Mouse (Mus musculus): ENCODE data around the gene Krtap6-2. TPM values are rescaled to one million over a fixed set of nuclear protein-coding genes. Genes with fewer than 3 reads are reported as not detected.

The Krtap6-2 gene
- polyA plus RNA-seq, 1 experiment from 2014 or later = not detected

Other genes starting within 250 kb of the Krtap6-2 start
- gene 1110057P08Rik, start 245.4 kb downstream of the Krtap6-2 start, polyA plus RNA-seq (2014; fragmentation: Nextera tagmentation; extraction: Ambion mirVana) = not detected in 2 replicates
- gene Krtap20-2, start 214.2 kb downstream of the Krtap6-2 start, polyA plus RNA-seq (2014; fragmentation: Nextera tagmentation; extraction: Ambion mirVana) = not detected in 2 replicates
- not detected in 2 replicates for gene Krtap21-1, start 16.2 kb downstream of the Krtap6-2 start, polyA plus RNA-seq (2014; fragmentation: Nextera tagmentation; extraction: Ambion mirVana)
- not detected in 2 replicates for gene Krtap8-1, start 67.8 kb upstream of the Krtap6-2 start, polyA plus RNA-seq (2014; fragmentation: Nextera tagmentation; extraction: Ambion mirVana)
- not detected in 2 replicates for gene Krtap7-1, start 88.2 kb upstream of the Krtap6-2 start, polyA plus RNA-seq (2014; fragmentation: Nextera tagmentation; extraction: Ambion mirVana)
- not detected in 2 replicates for gene Krtap11-1, start 151.1 kb upstream of the Krtap6-2 start, polyA plus RNA-seq (2014; fragmentation: Nextera tagmentation; extraction: Ambion mirVana)

Data from heart, embryonic 11.5 days (tissue).